Mouse (Mus musculus) limb, embryonic 14.5 days (tissue): ENCODE measurements at regions not wholly inside any gene's neighbourhood (a gene's known extent, or its start where the extent isn't known, plus 50 kb on each side); places are given as distances from the start of the nearest gene placed in this dataset.

Experiments used
- ATAC-seq: fragments of 200-750 bp; cut with Nextera tagmentation; 2 replicates; pipeline ENCODE4 v1.8.0; 2017; ENCODE audit warnings: low read depth, moderate number of reproducible peaks, moderate TSS enrichment; ENCODE audit not compliant: low FRiP score
- DNase-seq: peaks from one replicate; pipeline ENCODE4 v3.0.0-alpha.2; 2015; ENCODE audit warnings: low spot score
- H3K27ac ChIP-seq: fragments of 300-500 bp; sonication (generic); replicated peaks from 2 replicates; pipeline ENCODE4 v1.5.1; 2014; ENCODE audit warnings: low read depth, mild to moderate bottlenecking, low read length, moderate library complexity, mixed read lengths
- H3K27me3 ChIP-seq: fragments of 300-500 bp; sonication (generic); 2 replicates; pipeline ENCODE4 v1.6.1; 2014; ENCODE audit warnings: low read length, mixed read lengths; ENCODE audit not compliant: control insufficient read depth, insufficient read depth
- H3K36me3 ChIP-seq: fragments of 300-500 bp; sonication (generic); 2 replicates; pipeline ENCODE4 v1.6.1; 2014; ENCODE audit warnings: mild to moderate bottlenecking, low read length, moderate library complexity, mixed read lengths; ENCODE audit not compliant: control insufficient read depth, insufficient read depth
- H3K4me1 ChIP-seq: fragments of 300-500 bp; sonication (generic); 2 replicates; pipeline ENCODE4 v1.6.1; 2014; ENCODE audit warnings: antibody characterized with exemption, low read length, mixed read lengths; ENCODE audit not compliant: control insufficient read depth, insufficient read depth
- H3K4me2 ChIP-seq: fragments of 300-500 bp; sonication (generic); replicated peaks from 2 replicates; pipeline ENCODE4 v1.6.1; 2014; ENCODE audit warnings: low read depth, mild to moderate bottlenecking, low read length, moderate library complexity; ENCODE audit not compliant: severe bottlenecking
- H3K4me3 ChIP-seq: fragments of 300-500 bp; sonication (generic); replicated peaks from 2 replicates; pipeline ENCODE4 v1.5.1; 2014; ENCODE audit warnings: low read length
- H3K9ac ChIP-seq: fragments of 300-500 bp; sonication (generic); 2 replicates; pipeline ENCODE4 v1.6.1; 2014; ENCODE audit warnings: mild to moderate bottlenecking, low read depth, low read length, moderate library complexity; ENCODE audit not compliant: severe bottlenecking
- H3K9me3 ChIP-seq: fragments of 300-500 bp; sonication (generic); 2 replicates; pipeline ENCODE4 v1.6.1; 2016; ENCODE audit warnings: low read length; ENCODE audit not compliant: control insufficient read depth
- POLR2A ChIP-seq: fragments of 200-500 bp; IDR thresholded peaks from 2 replicates; pipeline ENCODE4 v1.8.0; 2012; ENCODE audit warnings: inconsistent platforms, mild to moderate bottlenecking, moderate library complexity, borderline replicate concordance; ENCODE audit not compliant: insufficient read depth, insufficient read length; ENCODE audit errors: extremely low read depth
- WGBS: fragments of 180-500 bp; shearing (Covaris S2); extraction: QIAGEN DNeasy Blood & Tissue Kit; methylation state at CpG from one replicate; pipeline ENCODE4 v1.1.7; 2014; 5-methylcytosine and 5-hydroxymethylcytosine counted together

DNA sequence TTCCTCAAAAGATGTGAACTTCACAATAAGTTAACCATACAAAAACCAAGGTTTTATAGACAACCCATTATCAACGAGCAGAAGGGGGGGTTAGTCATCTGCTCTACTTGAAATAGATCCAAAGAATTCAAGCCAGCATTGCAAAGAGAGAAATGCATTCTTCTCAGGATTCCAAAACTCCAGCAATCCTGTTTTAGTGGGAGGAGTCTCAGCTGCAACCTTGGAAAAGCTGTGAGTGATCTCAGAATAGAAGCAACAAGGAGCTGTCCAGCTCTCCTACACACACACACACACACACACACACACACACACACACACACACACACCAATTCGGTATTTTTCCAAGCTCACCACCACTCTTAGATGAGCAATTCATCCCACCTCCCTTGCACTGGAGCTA, 149.0 kb upstream of the BC052040 start:
- Histone ChIP-seq H3K4me3 (no peak overlapping the region), H3K4me1 (no peaks in the 10 kb centered on the region), H3K27ac (no peak overlapping the region), H3K9me3 (no peaks in the 10 kb centered on the region), H3K27me3 (no peaks in the 10 kb centered on the region), H3K9ac (no peak overlapping the region), H3K36me3 (no peaks in the 10 kb centered on the region), H3K4me2 (no peak overlapping the region)
- ATAC-seq, result no peak
- WGBS, result 54% methylated on average over 2 of the region's 2 CpGs
- no peak for TF ChIP-seq POLR2A
- peak; percentile 5 for DNase-seq

- Histone ChIP-seq H3K4me2 (no peak overlapping the region), H3K9me3 (no peaks in the 10 kb centered on the region), H3K4me3 (no peak overlapping the region), H3K27me3 (no peaks in the 10 kb centered on the region), H3K36me3 (no peaks in the 10 kb centered on the region), H3K9ac (no peak overlapping the region), H3K4me1 (no peaks in the 10 kb centered on the region), H3K27ac (no peak overlapping the region)
- WGBS, result 20% methylated on average over 1 of the region's 1 CpGs
- TF ChIP-seq POLR2A, result no peak
- ATAC-seq (no peak), DNase-seq (no peak)
Measured at GRCm38 (mm10) chr2:115441100-115441499, 140.4 kb upstream of the BC052040 start.

DNA sequence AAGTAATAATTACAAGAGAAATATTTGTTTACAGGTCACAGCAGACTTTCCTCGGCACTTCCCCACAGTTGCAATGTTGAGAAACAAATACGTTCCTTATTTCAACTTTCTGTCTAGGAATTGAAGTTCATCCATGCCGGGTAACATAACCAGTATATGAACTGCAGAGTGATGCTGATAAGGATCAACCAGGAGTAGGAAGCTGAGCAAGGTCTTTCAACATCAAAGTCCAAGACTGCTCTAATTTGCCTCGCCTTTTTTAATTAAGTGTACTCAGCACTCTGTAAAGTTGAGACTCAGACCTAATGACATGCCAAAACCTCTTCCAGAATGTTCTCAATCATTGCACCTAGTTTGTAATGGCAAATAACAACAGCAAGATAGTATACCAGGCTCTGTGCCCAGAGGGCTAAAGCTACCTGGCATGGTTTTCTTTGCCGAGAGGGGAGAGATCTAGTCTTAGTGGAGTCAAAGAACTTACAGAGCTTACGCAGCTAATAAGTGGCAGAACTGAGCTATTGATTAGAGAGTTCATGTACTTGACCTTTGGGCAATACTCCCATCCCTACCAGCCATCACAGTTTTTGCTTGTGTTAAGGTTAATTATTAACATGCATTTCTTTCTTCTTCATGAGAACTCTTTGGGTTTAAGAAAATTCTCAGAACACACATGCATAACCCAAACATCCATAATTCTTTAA, 131.6 kb upstream of the BC052040 start:
- ATAC-seq (no peak), DNase-seq (no peak)
- no peak overlapping the region for H3K9ac ChIP-seq
- TF ChIP-seq POLR2A, result no peak
- 63% methylated on average over 6 of the region's 6 CpGs for WGBS
- H3K4me3 ChIP-seq, result no peak overlapping the region
- no peak overlapping the region for H3K4me2 ChIP-seq
- no peak overlapping the region for H3K27ac ChIP-seq
- no peaks in the 10 kb centered on the region for H3K27me3 ChIP-seq
- no peaks in the 10 kb centered on the region for H3K9me3 ChIP-seq
- no peaks in the 10 kb centered on the region for H3K4me1 ChIP-seq
- no peaks in the 10 kb centered on the region for H3K36me3 ChIP-seq

DNA sequence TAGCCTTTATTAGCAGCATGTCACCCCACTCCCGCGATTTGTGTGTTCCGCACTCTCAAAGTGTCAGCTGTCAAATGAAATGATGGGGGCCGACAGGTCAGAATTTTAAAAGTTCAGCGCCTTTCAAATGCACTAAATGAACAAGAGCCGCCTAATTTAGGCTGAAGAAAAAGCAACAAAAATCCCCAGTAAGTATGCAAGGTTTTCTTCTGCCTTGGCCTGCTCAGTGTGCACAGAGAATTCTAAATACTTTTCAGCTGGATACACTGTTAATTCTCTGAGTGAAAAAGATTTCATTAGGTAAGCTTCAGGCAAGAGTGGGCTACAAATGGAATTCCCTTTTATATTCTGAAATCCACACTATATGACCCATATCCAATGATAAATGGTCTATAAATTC, 125.9 kb upstream of the BC052040 start:
- no peak overlapping the region for H3K4me2 ChIP-seq
- H3K36me3 ChIP-seq, result no peaks in the 10 kb centered on the region
- no peak for TF ChIP-seq POLR2A
- DNase-seq, result no peak
- WGBS, result 47% methylated on average over 6 of the region's 6 CpGs
- H3K4me1 ChIP-seq, result no peaks in the 10 kb centered on the region
- H3K9me3 ChIP-seq, result no peaks in the 10 kb centered on the region
- no peak for ATAC-seq
- 0 out of 2 replicates have a peak, but pooled peaks cover 4% of the 10 kb centered on the region for H3K27me3 ChIP-seq
- H3K4me3 ChIP-seq, result no peak overlapping the region
- no peak overlapping the region for H3K9ac ChIP-seq
- H3K27ac ChIP-seq, result no peak overlapping the region

- 0 out of 2 replicates have a peak, but pooled peaks cover 4% of the 10 kb centered on the region for H3K27me3 ChIP-seq
- 63% methylated on average over 5 of the region's 5 CpGs for WGBS
- no peaks in the 10 kb centered on the region for H3K4me1 ChIP-seq
- H3K9me3 ChIP-seq, result no peaks in the 10 kb centered on the region
- no peaks in the 10 kb centered on the region for H3K36me3 ChIP-seq
- H3K4me2 ChIP-seq, result no peak overlapping the region
- TF ChIP-seq POLR2A, result no peak
- ATAC-seq (no peak), DNase-seq (no peak)
- H3K9ac ChIP-seq, result no peak overlapping the region
- no peak overlapping the region for H3K27ac ChIP-seq
- no peak overlapping the region for H3K4me3 ChIP-seq
Measured at GRCm38 (mm10) chr2:115456372-115457022, 125.0 kb upstream of the BC052040 start.
